Mouse (Mus musculus) lung, postnatal 0 days (tissue): ENCODE measurements at regions not wholly inside any gene's neighbourhood (a gene's known extent, or its start where the extent isn't known, plus 50 kb on each side); places are given as distances from the start of the nearest gene placed in this dataset.

Experiments
- CTCF ChIP-seq: IDR thresholded peaks from 2 replicates; pipeline ENCODE4 v1.5.1; 2016; ENCODE audit warnings: antibody characterized with exemption, mild to moderate bottlenecking
- EP300 ChIP-seq: IDR thresholded peaks from 2 replicates; pipeline ENCODE4 v1.6.1; 2016; ENCODE audit warnings: antibody characterized with exemption, mild to moderate bottlenecking, control low read depth

DNA sequence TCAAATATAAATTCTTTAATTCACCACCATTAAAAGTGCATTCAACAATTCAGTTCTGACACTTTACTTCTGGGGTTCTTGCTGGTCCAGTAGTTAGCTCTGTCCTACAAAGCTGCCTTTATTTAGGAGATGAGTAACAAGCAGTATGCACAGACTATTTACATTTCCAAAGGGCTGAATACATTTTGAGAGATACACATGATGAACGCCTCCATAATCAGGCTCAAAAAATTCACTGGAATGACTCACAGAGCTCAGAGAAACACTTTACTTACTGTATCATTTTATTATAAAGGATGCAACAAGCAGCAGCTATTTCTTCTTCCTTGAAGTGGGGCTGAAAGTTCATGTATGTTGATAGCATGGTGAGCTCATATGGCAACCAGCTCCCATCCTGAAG is 336.6 kb upstream of the Frg1 start:
- no peak for TF ChIP-seq EP300
- TF ChIP-seq CTCF: no peak
